22 mouse cellular contexts compared by ENCODE assay signal in genomic region chr4:107641624-107642023, GRCm38 (mm10). TPM values are rescaled to one million over a fixed set of nuclear protein-coding genes. Genes with fewer than 3 reads are reported as not detected.
DNase-seq lines count a peak whose midpoint lies in the region; ATAC-seq lines count a peak whose summit lies in the region.
"Had no signal": no experiment of that assay in that cellular context is flagged by ENCODE, and none has a peak within 500 bp of the region (broad histone marks: within the 10 kb centered on the region; RNA-seq: fewer than 3 reads in every experiment).

No protein-coding gene starts in this region.

- no peak overlapping the region for H3K4me2 ChIP-seq in kidney, embryonic 14.5 days (replicated peaks; ENCODE audit: low read depth, low read length)
- no peak overlapping the region for H3K4me2 ChIP-seq in lung, embryonic 16.5 days (ENCODE audit: low read depth, low read length)
- H3K4me2 ChIP-seq: embryonic facial prominence, embryonic 12.5 days; forebrain, embryonic 15.5 days; heart, embryonic 12.5 days; hindbrain, embryonic 12.5 days had no signal

- no peaks in the 10 kb centered on the region for H3K36me3 ChIP-seq in kidney, embryonic 14.5 days (ENCODE audit: control insufficient read depth, insufficient read depth, low read length)
- no peaks in the 10 kb centered on the region for H3K36me3 ChIP-seq in lung, embryonic 16.5 days (ENCODE audit: control insufficient read depth, insufficient read depth, low read length)
- H3K36me3 ChIP-seq: embryonic facial prominence, embryonic 12.5 days; forebrain, embryonic 15.5 days; heart, embryonic 12.5 days; hindbrain, embryonic 12.5 days had no signal

- H3K4me1 ChIP-seq in kidney, embryonic 14.5 days (ENCODE audit: control insufficient read depth, insufficient read depth, low read length): no peaks in the 10 kb centered on the region
- no peaks in the 10 kb centered on the region; the same call in 1 of the 2 replicates for H3K4me1 ChIP-seq in lung, embryonic 16.5 days (replicated peaks; ENCODE audit: control insufficient read depth, insufficient read depth, low read length)
- H3K4me1 ChIP-seq: embryonic facial prominence, embryonic 12.5 days; forebrain, embryonic 15.5 days; heart, embryonic 12.5 days had no signal

- ATAC-seq in kidney, embryonic 14.5 days (ENCODE audit: low FRiP score, low TSS enrichment): no peak
- peak; percentile 59; the same call in 1 of the 2 replicates for ATAC-seq in lung, embryonic 16.5 days (ENCODE audit: low read depth)
- ATAC-seq: activated CD4-positive, CD25-positive, alpha-beta regulatory T cell, adult 4 months; forebrain, embryonic 15.5 days; hindbrain, embryonic 16.5 days; Patski had no signal

- H3K27ac ChIP-seq in kidney, embryonic 14.5 days (ENCODE audit: low read depth, low read length): no peak overlapping the region
- no peak overlapping the region for H3K27ac ChIP-seq in lung, embryonic 16.5 days (ENCODE audit: low read length)
- H3K27ac ChIP-seq: embryonic facial prominence, embryonic 12.5 days; forebrain, embryonic 15.5 days; hindbrain, embryonic 12.5 days had no signal

- H3K27me3 ChIP-seq in kidney, embryonic 14.5 days (ENCODE audit: control insufficient read depth, insufficient read depth, low read length): no peaks in the 10 kb centered on the region
- H3K27me3 ChIP-seq in lung, embryonic 16.5 days (ENCODE audit: control insufficient read depth, insufficient read depth, low read depth, low read length): no peaks in the 10 kb centered on the region
- H3K27me3 ChIP-seq: CH12.LX; embryonic facial prominence, embryonic 12.5 days; forebrain, embryonic 15.5 days; Patski had no signal

- no peak overlapping the region for H3K9ac ChIP-seq in kidney, embryonic 14.5 days (ENCODE audit: low read depth, low read length)
- no peak overlapping the region for H3K9ac ChIP-seq in lung, embryonic 16.5 days (ENCODE audit: low read length)
- H3K9ac ChIP-seq: embryonic facial prominence, embryonic 12.5 days; forebrain, embryonic 15.5 days; heart, embryonic 12.5 days; hindbrain, embryonic 12.5 days had no signal

- peak; percentile 48 to 63 for DNase-seq in gastrocnemius, adult 8-10 months (ENCODE audit: low spot score in 2 of 2)
- DNase-seq in gastrocnemius, postnatal 10 days: no peak
- peak; percentile 57 for DNase-seq in kidney, postnatal 10 days
- no peak for DNase-seq in lung, postnatal 4 days
- DNase-seq: adrenal gland, postnatal 14 days; cerebellum, adult 11-12 months; cerebellum, adult 9-10 months; cerebellum, postnatal 25 days; heart, postnatal 4 days had no signal

- WGBS in kidney, embryonic 14.5 days: 69% methylated on average over 4 of the region's 4 CpGs
- 39% methylated on average over 4 of the region's 4 CpGs for WGBS in lung, embryonic 16.5 days

- no peaks in the 10 kb centered on the region for H3K9me3 ChIP-seq in kidney, embryonic 14.5 days (ENCODE audit: control insufficient read depth, low read length)
- no peaks in the 10 kb centered on the region for H3K9me3 ChIP-seq in lung, embryonic 16.5 days (ENCODE audit: control insufficient read depth, low read length)
- H3K9me3 ChIP-seq: embryonic facial prominence, embryonic 12.5 days; forebrain, embryonic 15.5 days; heart, embryonic 12.5 days; hindbrain, embryonic 12.5 days had no signal

- H3K4me3 ChIP-seq in kidney, embryonic 14.5 days (ENCODE audit: low read length): no peak overlapping the region
- H3K4me3 ChIP-seq in lung, embryonic 16.5 days (ENCODE audit: low read length): no peak overlapping the region
- H3K4me3 ChIP-seq: embryonic facial prominence, embryonic 12.5 days; forebrain, embryonic 15.5 days; heart, embryonic 12.5 days; hindbrain, embryonic 12.5 days had no signal

RNA-seq across cellular contexts. Expression of gene Dmrtb1, which starts 42.4 kb away (rescaled TPM):
- not detected for total RNA-seq in gastrocnemius, adult 8-10 months (2022)
- total RNA-seq in gastrocnemius, postnatal 10 days (2021): not detected
- polyA plus RNA-seq in kidney, embryonic 14.5 days (2014; fragmentation: Nextera tagmentation; extraction: Ambion mirVana): not detected in 2 replicates
- not detected in 2 replicates for polyA plus RNA-seq in lung, embryonic 16.5 days (2015; fragmentation: Nextera tagmentation; extraction: Ambion mirVana)
- total RNA-seq: adrenal gland, adult 18-20 months; adrenal gland, postnatal 14 days; CH12.LX; heart, adult 8-10 months; heart, postnatal 4 days had no signal
- polyA plus RNA-seq: activated CD4-positive, CD25-positive, alpha-beta regulatory T cell, adult 4 months; heart, embryonic 16.5 days; Patski had no signal

Comparison
In these comparisons a context has a peak if more than half of its experiments do, and no peak if none do; other contexts are left out.
1. DNase-seq: peak in gastrocnemius, adult 8-10 months (2 of 2) and kidney, postnatal 10 days (single experiment); none in gastrocnemius, postnatal 10 days (single experiment) and lung, postnatal 4 days (0 of 2).